Mouse (Mus musculus): ENCODE results near the gene Lhfp. TPM values are rescaled to one million over a fixed set of nuclear protein-coding genes. Genes with fewer than 3 reads are reported as not detected.

The Lhfp gene
- polyA plus RNA-seq, 1 experiment from 2014 or later = 43.5 TPM

GRCm38 (mm10) chr3:53304123-53304900, 263.0 kb downstream of the Lhfp start:
- Histone ChIP-seq H3K4me3 (no peak overlapping the region), H3K36me3 (no peaks in the 10 kb centered on the region), H3K27me3 (ENCODE audit: low read depth, poor library complexity, severe bottlenecking) (no peaks in the 10 kb centered on the region), H3K4me1 (0 out of 2 replicates have a peak, but pooled peaks cover 6% of the 10 kb centered on the region), H3K27ac (replicated peaks) (no peak overlapping the region), H3K9me3 (replicated peaks) (no peaks in the 10 kb centered on the region; the same call in 1 of the 2 replicates)
- 78% methylated on average over 4 of the region's 4 CpGs for WGBS
- DNase-seq (ENCODE audit: low spot score) = no peak

- H3K4me3 ChIP-seq = no peak overlapping the region
- H3K9me3 ChIP-seq (replicated peaks) = no peaks in the 10 kb centered on the region; the same call in 1 of the 2 replicates
- no peaks in the 10 kb centered on the region for H3K27me3 ChIP-seq (ENCODE audit: low read depth, poor library complexity, severe bottlenecking)
- no peak overlapping the region for H3K27ac ChIP-seq (replicated peaks)
- 0 out of 2 replicates have a peak, but pooled peaks cover 6% of the 10 kb centered on the region for H3K4me1 ChIP-seq
- WGBS = 91% methylated on average over 1 of the region's 1 CpGs
- H3K36me3 ChIP-seq = no peaks in the 10 kb centered on the region
- DNase-seq (ENCODE audit: low spot score) = no peak
Measured at GRCm38 (mm10) chr3:53305860-53306259, 264.5 kb downstream of the Lhfp start.

- Histone ChIP-seq H3K27me3 (ENCODE audit: low read depth, poor library complexity, severe bottlenecking) (no peaks in the 10 kb centered on the region), H3K4me1 (no peaks in the 10 kb centered on the region), H3K27ac (replicated peaks) (no peak overlapping the region), H3K4me3 (no peak overlapping the region), H3K9me3 (replicated peaks) (no peaks in the 10 kb centered on the region; the same call in 1 of the 2 replicates), H3K36me3 (no peaks in the 10 kb centered on the region)
- WGBS = 64% methylated on average over 5 of the region's 5 CpGs
- no peak for DNase-seq (ENCODE audit: low spot score)
Measured at GRCm38 (mm10) chr3:53308649-53309048, 267.3 kb downstream of the Lhfp start.

- Histone ChIP-seq H3K36me3 (no peaks in the 10 kb centered on the region), H3K4me1 (no peaks in the 10 kb centered on the region), H3K4me3 (no peak overlapping the region), H3K9me3 (replicated peaks) (no peaks in the 10 kb centered on the region; the same call in 1 of the 2 replicates), H3K27me3 (ENCODE audit: low read depth, poor library complexity, severe bottlenecking) (no peaks in the 10 kb centered on the region), H3K27ac (replicated peaks) (no peak overlapping the region)
- DNase-seq (ENCODE audit: low spot score) = no peak
- 73% methylated on average over 4 of the region's 4 CpGs for WGBS
Measured at GRCm38 (mm10) chr3:53310093-53310492, 268.8 kb downstream of the Lhfp start.

GRCm38 (mm10) chr3:53310615-53311014, 269.3 kb downstream of the Lhfp start:
- WGBS = 95% methylated on average over 2 of the region's 2 CpGs
- H3K27me3 ChIP-seq (ENCODE audit: low read depth, poor library complexity, severe bottlenecking) = no peaks in the 10 kb centered on the region
- no peak overlapping the region for H3K27ac ChIP-seq (replicated peaks)
- H3K4me1 ChIP-seq = no peaks in the 10 kb centered on the region
- H3K36me3 ChIP-seq = no peaks in the 10 kb centered on the region
- DNase-seq (ENCODE audit: low spot score) = no peak
- H3K4me3 ChIP-seq = no peak overlapping the region
- no peaks in the 10 kb centered on the region; the same call in 1 of the 2 replicates for H3K9me3 ChIP-seq (replicated peaks)

Other genes starting within 250 kb of the Lhfp start
- 38.9 and 45.7 TPM in 2 replicates for gene Cog6, start 24.3 kb upstream of the Lhfp start, polyA plus RNA-seq (2016; fragmentation: Nextera tagmentation; extraction: Ambion mirVana)